Mouse (Mus musculus) ovary, postnatal 10 days (tissue): Measurements from ENCODE around the gene Btbd16.

Experiments
- DNase-seq: peaks from one replicate; pipeline ENCODE4 v3.0.0; 2022; ENCODE audit warnings: low spot score

Gene Btbd16

DNA sequence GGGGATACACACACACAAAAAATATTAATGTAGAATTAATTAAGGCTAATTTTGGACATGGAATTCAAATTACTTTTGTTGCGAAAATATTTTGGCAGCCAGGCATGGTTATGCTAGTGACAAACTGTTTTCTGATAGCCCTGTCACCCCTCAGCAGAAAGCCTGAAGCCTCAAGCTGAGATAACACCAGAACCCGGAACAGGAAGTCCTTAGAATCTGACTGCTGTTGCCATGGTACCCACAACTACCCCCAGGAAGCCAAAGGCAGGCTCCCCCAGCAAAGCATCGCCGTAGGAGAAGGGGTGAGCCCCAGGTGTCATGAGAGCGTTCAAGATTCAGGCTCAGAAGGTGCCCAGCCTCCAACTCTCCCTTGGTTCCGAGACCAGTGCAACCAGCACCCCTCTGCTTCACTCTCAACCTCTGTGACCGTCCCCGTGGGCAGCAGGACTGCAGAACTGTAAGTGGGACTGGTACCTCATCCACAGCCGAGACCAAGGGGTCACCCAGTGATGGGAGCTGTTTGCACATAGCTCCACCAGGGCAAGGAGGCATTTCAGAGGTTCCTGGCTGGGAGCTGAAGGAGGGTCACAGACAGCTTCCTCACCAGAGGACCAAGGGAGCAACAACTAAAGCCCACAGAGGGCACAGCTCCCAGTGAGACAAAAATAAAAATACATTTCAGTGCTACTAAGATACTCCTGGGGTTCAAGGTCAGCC lies at the start of gene Btbd16:
Gene Btbd16, plus strand, starts transcription at position 156 of the 717 bp plus-strand sequence.
- DNase-seq, result no peak

DNA sequence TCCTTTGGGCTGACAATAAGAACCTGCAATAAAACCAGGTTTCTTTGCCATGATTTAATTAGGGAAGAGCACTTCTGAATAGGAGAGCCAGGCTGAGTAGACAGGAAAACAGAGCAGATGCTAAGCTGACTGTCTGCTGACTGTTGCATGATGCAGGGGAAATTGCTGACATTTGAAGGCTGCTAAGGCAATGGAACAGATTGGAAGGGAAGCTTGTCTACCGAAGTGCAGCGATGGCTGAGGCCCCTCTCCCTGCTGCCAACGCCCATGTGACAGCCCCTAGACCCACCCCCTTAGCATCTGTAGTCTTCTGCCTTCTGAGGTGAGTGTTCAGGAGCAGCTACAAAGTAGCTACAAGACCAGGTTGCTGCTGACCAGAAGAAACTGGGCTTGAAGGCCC lies 47.7 kb upstream of the Btbd16 start:
- DNase-seq, result no peak

DNA sequence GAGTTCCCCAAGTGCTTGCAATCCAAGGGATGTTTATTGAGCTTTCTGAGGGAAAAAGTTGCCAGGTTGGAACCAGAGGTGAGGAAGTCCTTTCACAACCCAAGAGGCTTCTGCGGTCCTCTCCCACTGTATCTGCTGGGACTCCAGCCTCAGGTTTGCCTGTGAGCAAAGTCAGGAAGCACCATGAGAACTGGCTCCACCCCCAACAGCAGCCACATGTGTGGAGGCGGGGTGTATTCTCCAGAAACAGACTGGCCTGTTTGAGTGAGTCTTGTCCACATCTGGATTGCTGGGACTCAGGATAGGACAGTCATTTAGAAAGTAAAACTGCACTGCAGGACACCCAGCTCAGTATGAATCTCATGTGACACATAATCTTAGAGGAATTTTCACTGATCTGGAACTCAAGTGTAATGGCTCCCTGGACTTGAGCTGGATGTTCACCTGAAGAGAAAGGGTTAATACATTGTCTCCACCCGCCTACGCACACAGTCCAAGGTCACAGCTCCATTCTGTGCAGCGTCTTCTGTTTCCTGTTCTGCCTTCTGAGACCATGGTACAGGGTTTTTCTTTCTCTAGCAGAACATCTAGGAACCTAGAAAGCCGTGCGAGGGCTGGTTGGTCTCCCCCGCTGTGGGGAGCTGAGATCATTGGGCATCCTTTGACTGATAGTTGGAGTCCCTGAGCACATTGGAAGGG lies 47.0 kb upstream of the Btbd16 start:
- DNase-seq, result no peak

DNA sequence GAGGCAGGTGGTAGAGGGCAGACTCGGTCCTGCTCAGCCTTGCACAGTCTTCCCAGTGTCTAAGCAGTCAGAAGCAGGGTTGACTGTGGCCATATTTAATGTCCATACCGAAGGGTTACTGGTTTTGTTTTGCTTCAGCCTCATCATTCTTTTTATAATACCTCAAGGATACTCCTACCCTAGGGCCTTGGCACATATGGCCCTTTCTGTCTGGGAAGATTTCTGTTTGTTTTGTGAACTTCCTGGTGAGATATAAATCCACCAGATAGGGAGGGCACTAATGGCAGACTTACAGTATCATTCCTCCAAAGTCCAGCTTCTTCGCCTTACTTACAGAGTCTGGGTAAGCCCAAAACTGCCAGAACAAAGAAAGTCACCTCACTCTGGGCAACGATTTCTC lies 46.3 kb upstream of the Btbd16 start:
- DNase-seq, result no peak

DNA sequence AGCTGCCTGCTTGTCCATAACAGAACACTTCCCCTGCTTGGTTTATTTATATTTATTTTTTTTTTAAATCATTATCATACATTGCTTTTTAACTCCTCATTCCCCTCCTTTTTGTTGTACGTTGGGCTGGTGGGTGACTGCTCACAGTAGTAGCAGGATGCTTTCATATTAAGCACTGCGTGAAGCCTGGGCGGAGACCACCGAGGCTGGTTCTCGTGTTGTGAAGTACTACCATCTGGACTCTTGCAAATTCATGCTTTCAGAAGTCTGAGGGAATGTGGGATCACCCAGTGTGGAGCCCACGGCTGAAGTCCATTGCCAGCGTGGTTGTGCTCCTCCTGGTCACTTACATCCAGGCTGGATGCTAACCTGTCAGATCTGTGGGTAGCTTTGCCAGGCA lies 42.1 kb upstream of the Btbd16 start:
- no peak for DNase-seq

DNA sequence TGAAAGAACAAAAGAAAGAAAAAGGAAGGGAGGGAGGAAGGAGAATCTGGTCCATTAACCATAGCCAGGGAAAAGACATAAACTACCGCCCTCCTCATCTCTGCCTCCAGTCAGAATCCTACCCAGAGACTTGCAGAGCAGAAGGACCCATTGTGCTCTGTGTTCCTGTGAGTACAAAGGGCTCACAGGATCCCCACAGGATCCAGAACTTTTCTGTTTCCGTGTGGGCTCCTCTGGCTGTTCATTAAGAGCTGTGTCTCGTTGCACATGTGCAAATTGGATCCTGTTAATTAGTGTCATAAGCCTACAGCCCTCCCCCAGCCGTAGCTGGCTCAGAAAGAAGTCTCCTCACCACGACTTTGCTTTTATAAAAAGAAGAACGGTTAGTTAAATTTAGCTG lies 41.0 kb upstream of the Btbd16 start:
- no peak for DNase-seq

DNA sequence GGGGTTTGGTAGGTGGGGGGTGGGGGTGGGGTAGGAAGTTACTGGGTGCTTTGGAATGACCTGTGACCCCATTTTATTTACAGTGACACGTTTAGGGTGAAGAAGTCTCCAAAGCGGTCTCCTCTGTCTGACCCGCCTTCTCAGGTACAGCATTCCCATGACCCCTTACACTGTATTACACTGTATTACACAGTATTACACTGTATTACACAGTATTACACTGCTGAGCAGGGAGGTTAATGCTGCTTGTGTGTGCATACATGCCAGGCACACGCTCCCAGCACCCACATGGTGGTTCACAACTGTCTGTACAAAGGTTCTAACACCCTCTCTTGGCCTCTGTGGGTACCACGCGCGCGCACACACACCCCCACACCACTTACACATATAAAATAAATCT lies 40.4 kb upstream of the Btbd16 start:
- DNase-seq, result no peak

DNA sequence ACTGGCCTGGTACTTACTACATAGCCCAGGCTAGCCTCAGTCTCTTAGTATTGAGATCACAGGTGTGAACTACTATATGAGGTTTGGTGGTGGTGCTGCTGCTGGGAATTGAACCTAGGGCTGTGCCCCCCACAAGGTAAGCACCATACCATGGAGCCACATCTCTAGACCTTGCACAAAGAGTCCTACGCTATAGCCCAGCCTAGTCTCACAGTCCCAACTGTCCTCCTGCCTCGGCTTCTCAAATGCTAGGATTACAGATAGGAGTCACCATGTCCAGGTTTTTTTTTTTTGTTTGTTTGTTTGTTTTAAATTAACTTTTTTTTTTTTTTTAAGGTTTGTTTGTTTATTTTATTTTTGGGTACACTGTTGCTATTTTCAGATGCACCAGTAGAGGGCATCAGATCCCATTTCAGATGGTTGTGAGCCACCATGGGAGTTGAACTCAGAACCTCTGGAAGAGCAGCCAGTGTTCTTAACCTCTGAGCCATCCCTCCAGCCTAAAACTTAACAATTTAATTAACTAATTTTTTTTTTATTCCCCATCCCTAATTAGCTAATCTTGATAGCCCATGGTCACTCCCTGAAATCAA lies 39.6 kb upstream of the Btbd16 start:
- no peak for DNase-seq

DNA sequence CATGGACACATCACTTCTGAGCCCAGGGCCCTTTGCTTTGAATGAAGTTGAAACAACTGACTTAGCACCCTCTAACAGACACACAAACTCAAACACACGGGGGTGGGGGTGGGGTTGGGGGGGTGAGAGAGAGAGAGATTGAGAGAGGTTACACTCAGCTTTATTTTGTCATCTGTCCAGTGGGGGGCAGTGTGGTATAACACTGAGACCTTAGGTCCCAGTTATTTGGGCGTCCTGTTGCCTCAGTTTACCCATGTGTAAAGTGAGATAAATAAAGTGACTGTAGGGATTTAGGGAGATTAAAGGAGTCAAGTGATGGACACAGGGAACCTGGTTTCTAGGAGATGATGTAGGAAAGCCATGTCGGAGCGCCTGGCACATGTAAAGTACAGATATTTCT lies 32.8 kb upstream of the Btbd16 start:
- DNase-seq, result no peak

DNA sequence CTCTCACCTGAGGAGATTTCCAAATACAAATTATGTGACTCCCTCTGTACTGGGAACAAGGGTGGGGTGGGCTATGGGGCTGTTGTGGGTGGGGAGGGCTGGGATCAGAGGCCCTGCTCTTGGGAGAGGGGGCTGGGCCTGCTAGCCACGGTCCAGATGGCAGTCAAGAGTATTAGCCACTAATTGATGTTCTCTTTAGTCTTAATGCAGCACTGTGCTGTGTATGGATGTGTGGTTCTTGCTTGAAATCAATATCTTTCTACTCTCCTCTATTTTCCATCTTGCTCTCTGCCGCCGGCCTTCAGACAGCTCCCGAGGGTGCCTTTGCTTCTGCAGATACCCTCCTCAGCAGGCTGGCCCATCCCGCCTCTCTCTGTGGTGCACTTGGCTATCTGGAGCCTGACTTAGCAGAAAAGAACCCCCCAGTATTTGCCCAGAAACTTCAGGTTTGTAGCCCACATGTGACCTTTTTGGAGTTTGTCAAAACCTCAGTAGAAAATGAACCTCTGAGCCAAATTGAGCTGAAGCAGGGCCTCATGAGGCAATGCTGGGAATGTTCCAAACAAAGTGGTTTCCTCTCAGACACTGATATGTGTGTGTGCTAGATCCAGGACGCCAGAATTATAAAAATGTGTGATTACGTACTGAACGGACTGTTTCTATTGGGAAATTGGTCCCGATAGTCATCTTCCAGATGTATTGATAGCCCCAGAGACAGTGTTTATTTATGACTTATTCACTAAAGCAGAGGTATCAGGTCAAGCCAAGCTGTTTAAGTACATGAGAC lies 30.4 kb upstream of the Btbd16 start:
- DNase-seq, result no peak

DNA sequence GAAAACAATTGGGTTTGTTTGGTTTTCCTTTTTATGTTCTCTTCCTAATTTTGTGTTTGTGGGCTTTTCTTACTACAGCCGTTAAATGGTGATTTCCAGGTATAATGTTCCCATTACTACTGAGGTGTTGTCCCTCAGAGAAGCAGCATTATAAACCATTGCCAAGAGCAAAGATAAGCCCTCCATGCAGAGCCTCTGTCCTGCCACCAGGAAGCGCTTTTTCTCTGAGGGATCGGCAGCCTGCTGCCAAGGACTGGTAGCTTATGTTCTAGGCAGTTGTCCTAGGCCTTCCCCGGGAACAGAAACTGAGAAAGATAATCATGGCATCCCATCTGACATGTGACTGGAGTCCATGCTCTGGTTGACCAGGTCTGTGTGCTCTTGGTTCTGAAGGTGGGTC lies 24.7 kb upstream of the Btbd16 start:
- no peak for DNase-seq

DNA sequence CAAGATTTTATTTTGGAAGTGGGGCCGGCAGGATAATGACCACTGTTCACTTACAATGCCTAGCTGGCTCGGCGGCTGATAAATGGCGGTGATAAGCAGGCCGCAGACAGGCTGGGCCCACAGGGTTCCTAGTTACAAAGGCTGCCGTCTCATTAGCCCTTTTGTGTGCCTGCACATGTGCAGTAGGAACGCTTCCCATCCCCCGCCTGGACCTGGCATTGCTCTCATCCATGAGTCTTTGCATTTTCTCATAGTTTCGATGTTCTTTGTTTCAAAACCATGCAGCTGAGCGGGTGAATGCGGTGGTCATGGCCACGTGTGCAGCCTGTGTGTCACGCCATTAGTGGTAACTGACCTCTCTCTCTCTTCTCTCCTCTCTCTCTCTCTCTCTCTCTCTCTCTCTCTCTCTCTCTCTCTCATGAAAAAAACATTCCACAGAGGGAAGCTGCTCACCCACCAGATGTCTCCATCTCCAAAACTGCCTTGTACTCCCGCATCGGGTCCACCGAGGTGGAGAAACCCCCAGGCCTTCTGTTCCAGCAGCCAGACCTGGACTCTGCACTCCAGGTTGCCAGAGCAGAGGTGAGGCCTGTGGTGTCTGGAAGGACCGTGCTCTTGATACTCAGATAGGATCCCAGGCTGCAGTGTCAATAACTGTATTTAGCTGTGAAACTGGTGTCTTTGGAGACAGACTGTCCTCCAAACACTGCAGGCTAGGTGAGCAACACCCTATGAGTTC lies 22.9 kb upstream of the Btbd16 start:
- DNase-seq, result no peak

DNA sequence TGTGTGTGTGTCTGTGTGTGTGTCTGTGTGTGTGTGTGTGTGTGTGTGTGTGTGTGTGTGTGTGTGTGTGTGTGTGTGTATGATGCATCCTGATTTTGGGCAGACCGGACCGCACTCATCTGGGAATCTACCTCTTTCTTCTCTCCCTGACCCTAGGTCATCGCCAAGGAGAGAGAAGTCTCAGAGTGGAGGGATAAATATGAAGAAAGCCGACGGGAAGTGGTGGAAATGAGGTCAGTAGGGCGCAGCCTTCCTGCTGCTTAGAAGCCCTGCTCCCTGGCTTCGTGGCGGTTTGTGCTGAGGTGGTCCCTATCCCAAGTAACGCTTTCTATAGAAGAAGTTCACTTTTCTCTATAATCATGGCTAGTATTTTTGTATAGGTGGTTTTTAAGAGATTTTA lies 22.2 kb upstream of the Btbd16 start:
- DNase-seq, result no peak

DNA sequence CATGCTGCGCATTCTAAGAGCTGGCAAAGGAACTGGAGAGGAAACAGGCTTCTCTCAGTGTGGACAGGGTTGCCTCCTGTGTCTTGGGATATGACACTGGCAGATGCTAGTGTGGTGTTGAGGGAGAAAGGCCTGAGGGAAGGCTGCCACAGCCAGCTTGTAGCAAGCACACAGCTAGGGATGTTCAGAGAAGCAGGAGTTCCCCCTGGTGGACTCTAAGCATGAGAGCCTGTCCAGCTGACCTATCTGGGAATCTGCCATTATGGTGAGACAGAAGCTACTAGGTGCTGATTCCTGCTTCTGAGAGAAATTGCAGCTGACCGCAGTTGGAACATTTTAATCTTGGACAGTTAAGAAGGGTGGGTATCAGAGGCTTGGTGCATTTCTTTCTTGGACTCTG lies 19.1 kb upstream of the Btbd16 start:
- DNase-seq, result no peak

DNA sequence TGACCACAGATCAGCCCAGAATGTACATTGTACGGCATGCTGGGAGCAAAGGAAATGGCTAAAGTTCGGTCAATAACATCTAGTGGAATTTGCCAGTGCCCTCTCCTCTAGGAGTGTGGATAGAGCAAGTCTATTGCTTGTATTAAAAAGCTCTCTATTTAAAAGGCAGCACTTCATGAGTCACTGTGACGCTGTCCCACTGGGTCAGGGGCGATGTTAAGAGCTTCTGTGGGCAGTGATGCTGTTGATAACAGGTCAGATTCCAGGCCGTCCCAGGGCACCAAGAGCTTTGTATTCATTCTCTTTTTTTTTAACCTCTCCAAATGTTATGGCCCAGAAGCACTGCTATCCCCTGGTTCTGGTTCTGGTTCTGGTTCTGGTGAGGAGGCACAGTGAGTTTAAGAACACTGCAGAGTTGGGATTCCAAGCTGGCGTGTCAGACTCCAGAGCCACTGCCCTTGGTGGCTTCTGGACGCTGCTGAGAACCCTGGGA lies 17.5 kb upstream of the Btbd16 start:
- no peak for DNase-seq

DNA sequence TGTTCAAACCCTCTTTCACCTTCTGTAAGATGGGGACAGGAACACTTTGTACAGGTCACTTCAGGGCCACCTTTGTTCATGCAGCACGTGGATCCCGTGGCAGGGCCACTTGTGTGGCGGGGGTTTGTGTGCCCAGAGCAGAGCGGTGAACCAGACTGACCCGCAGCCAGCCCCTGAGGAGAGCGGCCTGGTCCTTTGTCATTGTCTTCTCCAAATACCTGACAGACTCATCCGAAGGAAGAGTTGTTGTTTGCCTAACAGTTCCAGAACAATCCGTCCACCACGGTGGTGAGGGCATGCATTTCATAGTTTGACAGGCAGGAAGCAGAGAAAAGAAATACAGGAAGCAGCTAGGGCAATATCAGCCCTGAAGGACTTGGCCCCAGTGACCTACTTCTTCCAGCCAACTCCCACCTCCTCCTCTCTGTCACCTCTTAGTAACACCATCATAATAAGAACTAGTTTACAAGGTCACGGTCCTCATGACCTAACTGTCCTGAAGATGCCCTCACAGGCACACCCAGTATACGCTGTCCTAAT lies 16.5 kb upstream of the Btbd16 start:
- DNase-seq, result no peak

DNA sequence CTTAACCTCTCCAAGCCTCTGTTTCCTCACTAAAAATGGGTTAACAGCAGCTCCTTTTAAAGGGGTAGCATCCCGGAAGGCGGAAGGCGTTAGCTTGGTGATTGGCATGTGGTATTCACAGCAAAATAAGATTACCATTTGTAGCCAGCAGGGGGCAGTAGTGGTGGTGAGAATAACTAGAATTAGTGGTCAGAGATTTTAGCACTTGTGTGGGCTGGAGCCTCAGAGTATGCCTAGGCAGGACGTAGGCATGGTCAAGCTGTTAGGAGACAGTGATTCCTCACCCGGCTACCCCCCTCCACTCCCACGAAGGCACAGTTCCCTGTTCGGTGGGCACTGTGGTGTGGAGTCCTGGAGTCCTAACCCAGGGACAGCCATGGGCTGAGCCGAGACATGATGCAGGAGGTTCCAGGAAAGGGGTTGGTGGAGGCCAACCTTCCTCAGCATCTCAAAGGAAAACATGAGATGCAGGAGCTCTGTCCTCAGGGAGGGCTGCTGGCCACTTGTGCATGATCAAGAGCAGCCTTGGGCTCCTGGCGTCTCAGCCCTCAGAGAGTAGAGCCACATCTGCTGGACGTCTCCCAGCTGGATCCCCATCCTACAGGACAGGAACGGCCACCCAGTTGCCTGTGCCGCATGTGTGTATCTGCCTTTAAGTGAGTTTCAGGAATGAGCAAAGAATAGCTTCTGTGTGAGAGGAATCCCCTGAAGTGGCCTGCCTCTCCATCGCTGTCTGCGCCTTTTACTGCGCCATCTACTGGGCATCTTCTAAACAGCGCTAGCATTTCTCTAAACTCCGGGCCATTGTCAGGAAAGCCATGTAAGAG lies 11.6 kb upstream of the Btbd16 start:
- DNase-seq, result peak; percentile 33

DNA sequence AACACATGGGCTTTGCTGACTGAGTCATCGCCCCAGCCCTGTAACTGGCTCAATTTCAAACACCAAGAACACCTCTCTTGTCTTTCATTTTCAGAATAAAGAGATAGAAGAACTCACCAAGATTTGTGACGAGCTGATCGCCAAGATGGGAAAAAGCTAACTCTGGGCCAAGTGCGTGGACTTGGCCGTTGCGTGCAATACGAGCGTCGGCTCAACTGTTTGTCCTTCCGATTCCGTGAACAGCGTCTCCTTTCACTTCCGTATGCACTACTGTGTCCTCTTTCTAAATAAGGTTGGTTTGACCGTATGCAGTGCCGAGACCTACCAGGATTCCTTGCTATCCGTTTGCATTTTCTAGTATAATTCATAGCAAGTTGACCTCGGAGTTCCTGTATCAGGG lies 9.7 kb upstream of the Btbd16 start:
- DNase-seq, result no peak

DNA sequence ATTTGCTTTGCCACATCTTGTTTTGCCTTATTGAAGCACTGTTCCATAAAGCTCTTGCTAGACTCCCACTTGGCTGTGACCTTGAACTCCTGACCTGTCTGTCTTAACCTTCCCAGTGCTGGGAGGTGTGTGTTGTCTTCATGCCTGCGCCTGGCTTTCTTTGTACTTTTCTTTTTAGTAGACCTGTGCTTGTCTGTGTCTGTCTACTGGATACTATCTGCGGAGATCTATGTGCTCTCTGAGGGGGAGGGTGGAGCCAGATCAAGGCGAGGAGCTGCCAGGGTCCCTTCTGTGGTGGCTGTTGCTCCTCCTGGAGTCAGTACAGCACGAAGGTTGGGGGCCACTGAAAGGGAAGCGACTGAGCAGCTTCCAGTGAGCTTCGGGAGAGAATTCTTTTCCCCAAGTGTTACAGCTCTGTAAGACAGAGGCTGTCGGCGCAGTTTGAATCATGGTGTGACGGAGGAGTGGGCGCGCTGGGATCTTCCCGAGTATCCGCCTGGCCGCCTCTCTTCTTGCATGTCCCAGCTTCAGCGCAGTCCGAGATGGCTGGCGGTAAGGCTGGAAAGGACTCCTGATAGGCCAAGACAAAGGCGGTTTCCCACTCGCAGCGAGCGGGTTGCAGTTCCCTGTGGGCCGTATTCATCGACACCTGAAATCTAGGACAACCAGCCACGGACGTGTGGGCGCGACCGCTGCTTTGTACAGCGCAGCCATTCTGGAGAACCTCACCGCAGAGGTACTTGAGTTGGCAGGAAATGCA lies 7.3 kb upstream of the Btbd16 start:
- no peak for DNase-seq

DNA sequence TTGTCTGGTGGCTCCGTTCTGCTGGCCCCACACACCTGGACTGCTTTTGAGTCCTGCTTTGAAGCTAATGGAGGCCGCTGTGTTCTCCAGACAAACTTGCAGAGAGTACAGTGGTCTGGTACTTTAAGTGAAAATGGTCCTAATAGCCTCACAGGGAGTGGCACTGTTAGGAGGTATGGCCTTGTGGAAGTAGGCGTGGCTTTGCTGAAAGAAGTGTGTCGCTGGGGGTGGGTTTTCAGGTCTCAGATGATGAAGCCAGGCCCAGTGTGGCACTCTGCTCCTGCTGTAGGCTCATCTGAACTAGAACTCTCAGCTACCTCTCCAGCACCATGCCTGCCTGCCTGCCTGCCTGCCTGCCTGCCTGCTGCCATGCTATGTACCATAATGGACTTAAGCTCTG lies 5.7 kb upstream of the Btbd16 start:
- no peak for DNase-seq
